Mouse (Mus musculus) left cerebral cortex, postnatal 14 days (tissue): ENCODE data around the gene Rbms1. TPM values are rescaled to one million over a fixed set of nuclear protein-coding genes. Genes with fewer than 3 reads are reported as not detected.

Experiments used
- DNase-seq, 2 experiments: peaks; one replicate each; pipeline ENCODE4 v3.0.0; 2021 to 2022; ENCODE audit warnings: low spot score in 2 of 2, mixed read lengths in 1 of 2
- intact Hi-C: fragments of 180-260 bp; cut with DNase I; formaldehyde crosslinking; loops from one replicate; pipeline ENCODE4 v1.15.1; 2025
- total RNA-seq, 2 experiments: library from RNA; stranded (reverse); gene quantifications; 2 replicates each; pipeline ENCODE4 v1.2.3; 2021

The Rbms1 gene
- total RNA-seq, 2 experiments from 2014 or later, result 23.8 to 24.8 TPM

GRCm38 (mm10) chr2:60706866-60707265, 256.1 kb downstream of the Rbms1 start:
- no peak for DNase-seq
- intact Hi-C loops, result no loop called here

GRCm38 (mm10) chr2:60705426-60705825, 257.6 kb downstream of the Rbms1 start:
- no peak for DNase-seq
- intact Hi-C loops, result no loop called here

GRCm38 (mm10) chr2:60703315-60703714, 259.7 kb downstream of the Rbms1 start:
- no peak for DNase-seq
- intact Hi-C loops, result no loop called here

GRCm38 (mm10) chr2:60700956-60701355, 262.0 kb downstream of the Rbms1 start:
- intact Hi-C loops, result no loop called here
- DNase-seq, result no peak

Other genes starting within 250 kb of the Rbms1 start
- gene Itgb6, start 240.5 kb downstream of the Rbms1 start, total RNA-seq, result under 1 TPM; 0.18 to 0.21 TPM